Mouse (Mus musculus): ENCODE data around the gene Taar3. TPM values are rescaled to one million over a fixed set of nuclear protein-coding genes. Genes with fewer than 3 reads are reported as not detected.

Gene Taar3
- total RNA-seq, 2 experiments from 2014 or later = not detected

- no peak for DNase-seq (ENCODE audit: low spot score in 2 of 2)
These were observed 50.3 kb downstream of the Taar3 start, which contains the start of gene Taar7b for GRCm38 (mm10) chr10:23999639-24000038. Gene Taar7b, plus strand, starts transcription at chr10:23999939.

Other genes starting within 250 kb of the Taar3 start
- gene Rps12, start 162.3 kb upstream of the Taar3 start, total RNA-seq (2021) = 100 to 1,000 TPM; 472 to 555 TPM
- 10 to 100 TPM; 17.1 to 20.8 TPM for gene Slc18b1, start 152.6 kb upstream of the Taar3 start, total RNA-seq (2021)
- gene Vnn3, start 98.1 kb upstream of the Taar3 start, total RNA-seq (2021) = under 1 TPM; 0.25 to 0.62 TPM
- gene Vnn1, start 54.9 kb upstream of the Taar3 start, total RNA-seq (2021) = under 1 TPM; 0.15 to 0.41 TPM
- gene Taar1, start 29.2 kb upstream of the Taar3 start, total RNA-seq (2021) = not detected
- gene Taar2, start 11.0 kb upstream of the Taar3 start, total RNA-seq (2021) = not detected
- not detected for gene Taar4, start 10.9 kb downstream of the Taar3 start, total RNA-seq (2021)
- gene Taar5, start 21.1 kb downstream of the Taar3 start, total RNA-seq (2021) = not detected
- not detected for gene Taar6, start 36.1 kb downstream of the Taar3 start, total RNA-seq (2021)
- not detected for gene Taar7a, start 43.9 kb downstream of the Taar3 start, total RNA-seq (2021)
- not detected for gene Taar7b, start 50.4 kb downstream of the Taar3 start, total RNA-seq (2021)
- gene Taar7d, start 77.7 kb downstream of the Taar3 start, total RNA-seq (2021) = not detected
- gene Taar7e, start 88.1 kb downstream of the Taar3 start, total RNA-seq (2021) = not detected
- not detected for gene Taar7f, start 100.0 kb downstream of the Taar3 start, total RNA-seq (2021)
- gene Taar8a, start 126.9 kb downstream of the Taar3 start, total RNA-seq (2021) = not detected
- gene Taar8b, start 142.7 kb downstream of the Taar3 start, total RNA-seq (2021) = not detected
- not detected for gene Taar8c, start 152.4 kb downstream of the Taar3 start, total RNA-seq (2021)
- gene Taar9, start 160.0 kb downstream of the Taar3 start, total RNA-seq (2021) = not detected
- 10 to 100 TPM; 37.3 to 41.6 TPM for gene Stx7, start 199.7 kb downstream of the Taar3 start, total RNA-seq (2021)

All from gastrocnemius, postnatal 4 days (tissue).